Mouse (Mus musculus) liver, embryonic 15.5 days (tissue): Measurements from ENCODE around the gene Sept10. TPM values are rescaled to one million over a fixed set of nuclear protein-coding genes. Genes with fewer than 3 reads are reported as not detected.
"Not testable (repeated sequence)": the region's sequence is repeated elsewhere in the genome, so short reads cannot be mapped to it uniquely, and the experiment has no call there.

Experiments
- ATAC-seq: fragments of 200-750 bp; cut with Nextera tagmentation; 2 replicates; pipeline ENCODE4 v1.8.0; 2017; ENCODE audit warnings: moderate number of reproducible peaks, mild to moderate bottlenecking, moderate library complexity; ENCODE audit not compliant: insufficient read depth
- H3K27ac ChIP-seq: fragments of 300-500 bp; sonication (generic); replicated peaks from 2 replicates; pipeline ENCODE4 v1.5.1; 2015; ENCODE audit warnings: mild to moderate bottlenecking, inconsistent platforms
- H3K27me3 ChIP-seq: fragments of 300-500 bp; sonication (generic); 2 replicates; pipeline ENCODE4 v1.6.1; 2015; ENCODE audit warnings: mild to moderate bottlenecking, inconsistent platforms
- H3K36me3 ChIP-seq: fragments of 300-500 bp; sonication (generic); replicated peaks from 2 replicates; pipeline ENCODE4 v1.6.1; 2015; ENCODE audit warnings: moderate library complexity, mild to moderate bottlenecking, inconsistent platforms
- H3K4me1 ChIP-seq: fragments of 300-500 bp; sonication (generic); replicated peaks from 2 replicates; pipeline ENCODE4 v1.6.1; 2015; ENCODE audit warnings: inconsistent platforms
- H3K4me2 ChIP-seq: fragments of 300-500 bp; sonication (generic); 2 replicates; pipeline ENCODE4 v1.6.1; 2015; ENCODE audit warnings: moderate library complexity, mild to moderate bottlenecking, inconsistent platforms
- H3K4me3 ChIP-seq: fragments of 300-500 bp; sonication (generic); replicated peaks from 2 replicates; pipeline ENCODE4 v1.5.1; 2015; ENCODE audit warnings: mild to moderate bottlenecking, inconsistent platforms
- H3K9ac ChIP-seq: fragments of 300-500 bp; sonication (generic); 2 replicates; pipeline ENCODE4 v1.6.1; 2015; ENCODE audit warnings: moderate library complexity, mild to moderate bottlenecking, inconsistent platforms
- H3K9me3 ChIP-seq: fragments of 300-500 bp; sonication (generic); replicated peaks from 2 replicates; pipeline ENCODE4 v1.6.1; 2016; ENCODE audit warnings: inconsistent platforms
- WGBS: fragments of 180-500 bp; shearing (Covaris S2); methylation state at CpG from one replicate; pipeline ENCODE4 v1.1.7; 2015; ENCODE audit warnings: mixed read lengths; ENCODE audit not compliant: insufficient replicate concordance; 5-methylcytosine and 5-hydroxymethylcytosine counted together
- polyA plus RNA-seq: library from polyadenylated mRNA; unstranded; fragments of >200 nt; fragmentation: Nextera tagmentation; extraction: Ambion mirVana; gene quantifications from 2 replicates; pipeline ENCODE4 v1.2.1, GENCODE M21; 2015

Sept10 gene
- polyA plus RNA-seq, 1 experiment from 2014 or later = 11.2 TPM

- Histone ChIP-seq H3K4me3 (no peak overlapping the region), H3K36me3 (no peaks in the 10 kb centered on the region), H3K4me1 (no peaks in the 10 kb centered on the region), H3K9me3 (no peaks in the 10 kb centered on the region), H3K27me3 (no peaks in the 10 kb centered on the region), H3K27ac (no peak overlapping the region), H3K9ac (no peak overlapping the region), H3K4me2 (no peak overlapping the region)
- no peak for ATAC-seq
- WGBS = 60% methylated on average over 3 of the region's 3 CpGs
Observed at GRCm38 (mm10) chr10:59106644-59107043, 115.0 kb downstream of the Sept10 start.

- Histone ChIP-seq H3K27ac (no peak overlapping the region), H3K36me3 (no peaks in the 10 kb centered on the region), H3K9me3 (no peaks in the 10 kb centered on the region), H3K4me1 (no peaks in the 10 kb centered on the region), H3K4me3 (no peak overlapping the region), H3K4me2 (no peak overlapping the region), H3K9ac (no peak overlapping the region), H3K27me3 (no peaks in the 10 kb centered on the region)
- 69% methylated on average over 8 of the region's 8 CpGs for WGBS
- ATAC-seq = no peak
Observed at GRCm38 (mm10) chr10:59105885-59106284, 115.8 kb downstream of the Sept10 start.

DNA sequence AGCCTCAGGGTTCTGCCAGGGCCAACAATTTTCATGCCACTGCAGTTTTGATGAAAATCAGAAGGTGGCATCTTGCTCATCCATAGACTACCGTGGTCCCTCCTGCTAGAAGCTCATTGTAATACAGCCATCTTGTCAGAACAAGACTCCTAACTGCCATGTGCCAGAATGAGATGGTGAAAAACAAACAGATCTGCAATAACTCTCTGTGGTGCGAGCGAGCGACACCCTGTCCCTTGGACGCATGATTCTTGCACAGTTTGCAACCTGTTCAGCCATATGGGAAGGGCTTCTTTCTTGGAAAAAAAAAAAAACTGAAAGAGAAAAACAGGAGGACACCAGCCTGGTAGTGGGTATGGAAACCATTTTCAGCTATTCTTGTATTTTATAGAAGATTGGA, 117.0 kb downstream of the Sept10 start:
- Histone ChIP-seq H3K27ac (no peak overlapping the region), H3K4me3 (no peak overlapping the region), H3K4me1 (no peaks in the 10 kb centered on the region), H3K9ac (no peak overlapping the region), H3K36me3 (no peaks in the 10 kb centered on the region), H3K9me3 (no peaks in the 10 kb centered on the region), H3K4me2 (no peak overlapping the region), H3K27me3 (no peaks in the 10 kb centered on the region)
- 74% methylated on average over 5 of the region's 5 CpGs for WGBS
- ATAC-seq = no peak

DNA sequence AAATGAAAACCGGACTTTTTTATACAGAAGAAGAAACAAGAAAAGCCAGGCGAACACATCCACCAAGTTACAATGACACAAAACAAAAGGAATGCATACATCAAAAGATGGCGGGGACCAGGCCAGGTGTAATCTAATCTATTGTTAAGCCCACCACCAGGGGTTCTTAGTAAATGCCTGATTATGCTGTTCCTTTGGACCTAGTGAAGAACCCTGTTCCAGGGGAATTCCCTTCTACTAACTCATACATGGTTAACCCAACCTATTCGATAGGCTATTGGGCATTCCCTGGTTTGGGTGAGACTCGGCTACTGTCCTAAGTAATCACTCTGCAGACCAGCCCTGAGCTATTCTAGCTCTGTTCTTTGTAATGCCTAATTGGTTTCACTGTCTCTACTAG, 118.6 kb downstream of the Sept10 start:
- H3K4me3 ChIP-seq, H3K9ac ChIP-seq, H3K4me1 ChIP-seq, H3K27me3 ChIP-seq, H3K9me3 ChIP-seq, H3K4me2 ChIP-seq, H3K36me3 ChIP-seq, ATAC-seq, H3K27ac ChIP-seq: not testable (repeated sequence)
- 57% methylated on average over 5 of the region's 5 CpGs for WGBS

- H3K27ac ChIP-seq = no peak overlapping the region
- H3K9me3 ChIP-seq = no peaks in the 10 kb centered on the region
- H3K9ac ChIP-seq = no peak overlapping the region
- no peaks in the 10 kb centered on the region for H3K36me3 ChIP-seq
- H3K4me1 ChIP-seq = no peaks in the 10 kb centered on the region
- H3K27me3 ChIP-seq = no peaks in the 10 kb centered on the region; the same call in 1 of the 2 replicates
- no peak overlapping the region for H3K4me2 ChIP-seq
- no peak for ATAC-seq
- 65% methylated on average over 7 of the region's 7 CpGs for WGBS
- no peak overlapping the region for H3K4me3 ChIP-seq
Observed at GRCm38 (mm10) chr10:59091988-59092387, 129.7 kb downstream of the Sept10 start.

Other genes starting within 250 kb of the Sept10 start
- 2.0 and 2.5 TPM in 2 replicates for gene Sowahc, start 106 bp upstream of the Sept10 start, polyA plus RNA-seq
- gene P4ha1, start 101.4 kb upstream of the Sept10 start, polyA plus RNA-seq = 13.6 and 14.8 TPM in 2 replicates
- gene Gm10273, start 173.8 kb upstream of the Sept10 start, polyA plus RNA-seq = 11.1 and 12.5 TPM in 2 replicates
- gene Pla2g12b, start 181.8 kb upstream of the Sept10 start, polyA plus RNA-seq = 54.1 and 54.2 TPM in 2 replicates
- gene Oit3, start 219.9 kb upstream of the Sept10 start, polyA plus RNA-seq = 20.0 and 20.8 TPM in 2 replicates